Mouse (Mus musculus) hindbrain, embryonic 14.5 days (tissue): ENCODE measurements around the gene Fcgr3. TPM values are rescaled to one million over a fixed set of nuclear protein-coding genes. Genes with fewer than 3 reads are reported as not detected.
A peak's percentile ranks its signal among the peaks of the same experiment; 100 is the strongest.

ENCODE experiments used
- ATAC-seq: fragments of 200-750 bp; cut with Nextera tagmentation; 2 replicates; pipeline ENCODE4 v1.8.0; 2017; ENCODE audit warnings: moderate number of reproducible peaks, mild to moderate bottlenecking, moderate TSS enrichment, moderate library complexity; ENCODE audit not compliant: low FRiP score
- DNase-seq: peaks from one replicate; pipeline ENCODE4 v3.0.0-alpha.2; 2015; ENCODE audit warnings: low spot score
- H3K27ac ChIP-seq: fragments of 300-500 bp; sonication (generic); 2 replicates; pipeline ENCODE4 v1.5.1; 2014; ENCODE audit warnings: mild to moderate bottlenecking, moderate library complexity
- H3K27me3 ChIP-seq: fragments of 300-500 bp; sonication (generic); 2 replicates; pipeline ENCODE4 v1.6.1; 2014; ENCODE audit warnings: mild to moderate bottlenecking, low read length, mixed read lengths; ENCODE audit not compliant: control insufficient read depth, insufficient read depth
- H3K36me3 ChIP-seq: fragments of 300-500 bp; sonication (generic); replicated peaks from 2 replicates; pipeline ENCODE4 v1.6.1; 2014; ENCODE audit not compliant: control insufficient read depth, insufficient read depth
- H3K4me1 ChIP-seq: fragments of 300-500 bp; sonication (generic); replicated peaks from 2 replicates; pipeline ENCODE4 v1.6.1; 2014; ENCODE audit warnings: antibody characterized with exemption, low read length, mixed read lengths; ENCODE audit not compliant: control insufficient read depth, insufficient read depth
- H3K4me2 ChIP-seq: fragments of 300-500 bp; sonication (generic); replicated peaks from 2 replicates; pipeline ENCODE4 v1.6.1; 2014; ENCODE audit warnings: mild to moderate bottlenecking, moderate library complexity
- H3K4me3 ChIP-seq: fragments of 300-500 bp; sonication (generic); replicated peaks from 2 replicates; pipeline ENCODE4 v1.5.1; 2014; ENCODE audit warnings: mild to moderate bottlenecking, low read length
- H3K9ac ChIP-seq: fragments of 300-500 bp; sonication (generic); 2 replicates; pipeline ENCODE4 v1.6.1; 2014
- H3K9me3 ChIP-seq: fragments of 300-500 bp; sonication (generic); 2 replicates; pipeline ENCODE4 v1.6.1; 2016; ENCODE audit warnings: low read length; ENCODE audit not compliant: control insufficient read depth
- WGBS: fragments of 180-500 bp; shearing (Covaris S2); extraction: QIAGEN DNeasy Blood & Tissue Kit; methylation state at CpG from one replicate; pipeline ENCODE4 v1.1.7; 2014; 5-methylcytosine and 5-hydroxymethylcytosine counted together
- polyA plus RNA-seq: library from polyadenylated mRNA; unstranded; fragments of >200 nt; fragmentation: Nextera tagmentation; extraction: Ambion mirVana; gene quantifications from 2 replicates; pipeline ENCODE4 v1.2.1, GENCODE M21; 2014

Gene Fcgr3
- polyA plus RNA-seq, 1 experiment from 2014 or later, result 11.6 TPM

- 0 out of 2 replicates have a peak overlapping the region, but pooled peaks have one; percentile 38 for H3K9ac ChIP-seq
- peak; percentile 44 for DNase-seq
Measured at GRCm38 (mm10) chr1:171103179-171103840, 38.6 kb upstream of the Fcgr3 start.

GRCm38 (mm10) chr1:171102547-171103177 lies 37.9 kb upstream of the Fcgr3 start:
- Histone ChIP-seq H3K27ac (peak overlapping the region; percentile 86), H3K27me3 (no peaks in the 10 kb centered on the region), H3K4me2 (peak overlapping the region; percentile 56), H3K9me3 (no peaks in the 10 kb centered on the region), H3K4me1 (0 out of 2 replicates have a peak, but pooled peaks cover 6% of the 10 kb centered on the region), H3K9ac (peak overlapping the region; percentile 80), H3K4me3 (peak overlapping the region; percentile 68), H3K36me3 (no peaks in the 10 kb centered on the region)
- under 1% methylated on average over 35 of the region's 35 CpGs for WGBS
- ATAC-seq (peak; percentile 96), DNase-seq (peak; percentile 98)

More at GRCm38 (mm10) chr1:171103179-171103840, 38.6 kb upstream of the Fcgr3 start:
- H3K27ac ChIP-seq, result no peak overlapping the region; the same call in 1 of the 2 replicates
- H3K9me3 ChIP-seq, result no peaks in the 10 kb centered on the region
- 10% methylated on average over 10 of the region's 10 CpGs for WGBS
- H3K4me1 ChIP-seq, result 0 out of 2 replicates have a peak, but pooled peaks cover 6% of the 10 kb centered on the region
- H3K4me3 ChIP-seq, result peak overlapping the region; percentile 68
- H3K36me3 ChIP-seq, result no peaks in the 10 kb centered on the region
- H3K27me3 ChIP-seq, result no peaks in the 10 kb centered on the region
- ATAC-seq, result no peak
- peak overlapping the region; percentile 56 for H3K4me2 ChIP-seq

DNA sequence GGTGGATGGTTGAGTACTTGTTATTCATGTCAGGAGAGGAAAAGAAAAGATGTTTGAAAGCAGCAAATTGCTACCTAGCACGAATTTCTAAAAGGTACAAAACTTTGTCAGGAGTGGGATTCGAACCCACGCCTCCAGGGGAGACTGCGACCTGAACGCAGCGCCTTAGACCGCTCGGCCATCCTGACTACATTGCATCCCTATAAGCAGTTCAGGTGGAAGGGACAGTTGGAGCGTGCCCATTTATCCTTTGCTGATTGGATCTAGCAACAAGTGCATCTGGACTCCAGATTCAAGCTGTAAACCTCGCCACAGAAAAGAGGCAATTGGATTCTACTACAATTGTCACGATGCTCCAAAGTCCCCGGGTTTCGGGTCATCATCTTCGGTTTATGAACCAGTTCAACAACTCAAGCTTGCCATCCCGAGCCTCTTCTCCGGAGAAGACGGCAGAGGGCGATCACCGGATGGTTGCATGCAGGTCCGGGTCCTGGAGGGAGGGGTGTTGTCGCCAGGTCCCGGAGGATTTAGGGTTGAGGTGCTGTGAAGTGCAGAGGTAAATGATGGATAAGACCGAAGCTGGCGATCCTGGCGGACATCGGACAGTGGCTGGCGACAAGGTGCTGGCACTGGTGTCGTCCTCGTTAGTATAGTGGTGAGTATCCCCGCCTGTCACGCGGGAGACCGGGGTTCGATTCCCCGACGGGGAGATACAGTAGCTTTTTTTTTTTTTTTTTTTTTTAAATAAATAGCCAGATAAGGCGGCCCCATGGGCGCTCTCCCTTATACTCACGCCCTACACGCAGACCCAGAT lies 37.2 kb upstream of the Fcgr3 start:
- Histone ChIP-seq H3K27ac (peak overlapping the region; percentile 86), H3K27me3 (no peaks in the 10 kb centered on the region), H3K4me2 (peak overlapping the region; percentile 56), H3K9ac (peak overlapping the region; percentile 80), H3K36me3 (no peaks in the 10 kb centered on the region), H3K4me1 (0 out of 2 replicates have a peak, but pooled peaks cover 6% of the 10 kb centered on the region), H3K4me3 (peak overlapping the region; percentile 68), H3K9me3 (no peaks in the 10 kb centered on the region)
- DNase-seq (peak; percentile 95), ATAC-seq (peak; percentile 89)
- under 1% methylated on average over 40 of the region's 40 CpGs for WGBS

DNA sequence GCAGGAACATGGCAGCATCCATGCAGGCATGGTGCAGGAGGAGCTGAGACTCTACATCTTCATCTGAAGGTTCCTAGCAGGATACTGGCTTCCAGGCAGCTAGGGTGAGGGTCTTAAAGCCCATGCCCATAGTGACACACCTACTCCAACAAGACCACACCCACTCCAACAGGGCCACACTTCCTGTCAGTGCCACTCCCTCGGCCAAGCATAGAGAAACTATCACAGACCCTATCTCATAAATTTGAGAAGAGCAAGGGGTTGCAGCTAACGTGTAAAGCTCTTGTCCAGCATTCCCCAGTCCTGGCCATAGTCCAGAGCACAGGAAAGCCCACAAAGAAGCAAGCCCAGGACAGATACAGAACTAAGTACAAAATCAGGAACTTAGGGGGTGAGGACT lies 36.3 kb upstream of the Fcgr3 start:
- H3K9ac ChIP-seq, result no peak overlapping the region
- H3K9me3 ChIP-seq, result no peaks in the 10 kb centered on the region
- no peak overlapping the region for H3K4me2 ChIP-seq
- no peaks in the 10 kb centered on the region for H3K27me3 ChIP-seq
- H3K36me3 ChIP-seq, result no peaks in the 10 kb centered on the region
- WGBS, result 51% methylated on average over 2 of the region's 2 CpGs
- H3K27ac ChIP-seq, result no peak overlapping the region
- no peak overlapping the region for H3K4me3 ChIP-seq
- DNase-seq, result no peak
- ATAC-seq, result no peak
- 0 out of 2 replicates have a peak, but pooled peaks cover 6% of the 10 kb centered on the region for H3K4me1 ChIP-seq

DNA sequence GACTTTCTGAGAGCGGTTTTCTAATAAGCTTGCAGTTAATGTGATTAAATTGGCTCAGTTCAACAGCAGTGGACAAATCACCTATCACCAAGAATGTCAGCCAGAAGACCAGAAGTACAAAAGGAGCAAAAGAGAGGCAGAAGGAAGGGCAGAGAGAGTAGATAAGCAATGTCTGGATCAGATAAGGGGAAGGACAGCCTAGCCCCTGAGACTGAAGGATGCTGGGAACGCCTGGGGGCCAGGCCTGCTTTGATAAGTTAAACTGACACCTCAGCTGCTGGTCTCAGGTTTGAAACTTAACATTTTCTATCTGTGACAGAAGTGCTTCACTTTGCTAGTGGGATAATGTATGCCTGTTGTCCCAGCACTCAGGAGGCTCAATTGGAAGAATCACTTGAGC lies 32.9 kb upstream of the Fcgr3 start:
- ATAC-seq (no peak), DNase-seq (no peak)
- Histone ChIP-seq H3K27me3 (0 out of 2 replicates have a peak, but pooled peaks cover 13% of the 10 kb centered on the region), H3K4me2 (no peak overlapping the region), H3K4me3 (no peak overlapping the region), H3K27ac (no peak overlapping the region), H3K9me3 (no peaks in the 10 kb centered on the region), H3K4me1 (no peaks in the 10 kb centered on the region), H3K9ac (no peak overlapping the region), H3K36me3 (no peaks in the 10 kb centered on the region)
- 55% methylated on average over 2 of the region's 2 CpGs for WGBS

- no peak overlapping the region for H3K4me2 ChIP-seq
- H3K9me3 ChIP-seq, result no peaks in the 10 kb centered on the region
- H3K36me3 ChIP-seq, result no peaks in the 10 kb centered on the region
- no peak for DNase-seq
- H3K27me3 ChIP-seq, result 0 out of 2 replicates have a peak, but pooled peaks cover 13% of the 10 kb centered on the region
- no peak overlapping the region for H3K4me3 ChIP-seq
- no peak for ATAC-seq
- no peak overlapping the region for H3K27ac ChIP-seq
- no peak overlapping the region for H3K9ac ChIP-seq
- no peaks in the 10 kb centered on the region for H3K4me1 ChIP-seq
Measured at GRCm38 (mm10) chr1:171097136-171097535, 32.4 kb upstream of the Fcgr3 start.

DNA sequence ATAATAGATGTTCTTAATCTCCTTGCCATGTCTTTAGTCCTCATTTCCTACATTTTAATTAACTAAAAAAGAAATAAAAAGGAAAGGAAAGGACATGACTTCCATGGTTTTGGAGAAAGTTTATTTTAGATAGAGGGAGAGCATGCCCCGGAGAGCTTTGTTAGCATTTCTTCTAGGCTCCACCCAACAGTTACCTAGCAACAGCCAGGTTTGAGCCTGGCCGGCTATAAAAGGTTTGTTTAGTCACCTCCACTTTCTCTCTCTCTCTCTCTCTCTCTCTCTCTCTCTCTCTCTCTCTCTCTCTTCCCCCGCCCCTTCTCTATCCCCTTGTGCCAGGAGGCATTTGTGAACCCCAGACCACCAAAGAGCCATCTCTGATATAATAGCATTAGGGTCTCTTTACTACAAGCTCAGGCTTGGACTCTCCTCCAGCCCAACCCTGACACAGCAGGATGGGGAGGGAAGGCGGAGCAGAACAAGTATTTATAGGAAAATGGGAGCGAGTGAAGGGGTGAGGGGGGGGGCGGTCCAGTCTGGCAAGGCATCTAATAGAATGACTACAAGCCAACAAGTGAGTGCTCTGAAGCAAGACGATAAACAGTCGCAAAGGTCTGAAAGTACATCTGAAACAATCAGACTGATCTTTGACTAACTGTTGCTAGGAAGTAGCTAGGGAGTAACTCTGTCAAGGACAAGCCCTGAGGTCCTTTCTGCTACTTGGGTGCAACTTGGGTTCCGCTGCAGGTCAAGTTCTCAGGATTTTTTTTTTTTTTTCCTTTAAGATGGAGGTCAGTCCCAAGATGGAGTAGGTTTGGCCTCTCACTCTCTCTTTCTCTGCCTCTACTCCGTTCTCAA lies 31.6 kb upstream of the Fcgr3 start:
- Histone ChIP-seq H3K9me3 (no peaks in the 10 kb centered on the region), H3K4me3 (no peak overlapping the region), H3K4me2 (peak overlapping the region; percentile 15; the same call in 1 of the 2 replicates), H3K36me3 (no peaks in the 10 kb centered on the region), H3K9ac (no peak overlapping the region), H3K4me1 (no peaks in the 10 kb centered on the region), H3K27me3 (0 out of 2 replicates have a peak, but pooled peaks cover 13% of the 10 kb centered on the region), H3K27ac (no peak overlapping the region)
- 0 out of 2 replicates have a peak, but pooled peaks have one; percentile 11 for ATAC-seq
- DNase-seq, result no peak
- WGBS, result 18% methylated on average over 10 of the region's 10 CpGs

DNA sequence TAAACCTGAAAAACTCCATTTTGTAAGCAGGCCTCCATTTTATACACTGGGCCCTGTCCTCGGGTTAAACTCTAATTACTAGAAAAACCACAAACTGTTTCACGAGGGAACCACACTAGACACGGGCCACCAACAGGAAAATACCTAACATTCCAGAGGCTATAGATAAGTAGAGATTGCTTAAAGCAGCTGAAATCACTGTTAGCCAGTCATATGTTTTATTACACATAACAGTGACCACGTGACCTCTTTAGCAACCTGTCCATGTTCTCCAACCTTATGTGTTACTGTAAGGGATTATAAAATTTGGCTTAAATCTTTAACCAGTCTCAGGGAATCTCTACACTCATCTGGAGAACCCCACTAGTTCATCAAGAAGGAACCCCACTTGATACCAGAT lies 29.7 kb upstream of the Fcgr3 start:
- WGBS, result 85% methylated on average over 4 of the region's 4 CpGs
- H3K36me3 ChIP-seq, result no peaks in the 10 kb centered on the region
- no peak overlapping the region for H3K9ac ChIP-seq
- no peaks in the 10 kb centered on the region for H3K4me1 ChIP-seq
- no peaks in the 10 kb centered on the region for H3K9me3 ChIP-seq
- no peak overlapping the region for H3K4me2 ChIP-seq
- no peak overlapping the region for H3K27ac ChIP-seq
- H3K27me3 ChIP-seq, result 0 out of 2 replicates have a peak, but pooled peaks cover 15% of the 10 kb centered on the region
- ATAC-seq (no peak), DNase-seq (no peak)
- H3K4me3 ChIP-seq, result no peak overlapping the region
